Mouse (Mus musculus): Measurements from ENCODE around the gene Dnajc21.

The Dnajc21 gene

DNA sequence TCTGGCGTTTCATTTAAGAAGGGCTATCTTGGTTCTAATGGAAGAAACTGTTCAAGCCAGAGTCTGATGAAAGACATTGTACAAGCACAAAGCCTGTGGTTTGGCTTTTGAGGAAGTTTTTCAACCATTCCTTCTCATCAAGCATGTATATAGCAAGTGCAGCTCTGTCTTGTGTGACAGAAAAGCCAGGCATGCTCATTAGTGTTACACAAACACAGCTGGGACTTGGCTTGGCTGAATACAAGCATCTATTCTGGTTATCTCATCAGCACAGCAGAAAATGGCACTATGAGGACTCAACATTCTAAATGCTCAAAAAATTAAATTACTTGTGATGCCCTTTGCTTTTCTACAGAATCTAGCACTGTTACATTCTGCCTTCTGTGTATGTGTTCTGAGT, 33.4 kb downstream of the Dnajc21 start:
- no peak for DNase-seq (ENCODE audit: low spot score in 2 of 2)

DNA sequence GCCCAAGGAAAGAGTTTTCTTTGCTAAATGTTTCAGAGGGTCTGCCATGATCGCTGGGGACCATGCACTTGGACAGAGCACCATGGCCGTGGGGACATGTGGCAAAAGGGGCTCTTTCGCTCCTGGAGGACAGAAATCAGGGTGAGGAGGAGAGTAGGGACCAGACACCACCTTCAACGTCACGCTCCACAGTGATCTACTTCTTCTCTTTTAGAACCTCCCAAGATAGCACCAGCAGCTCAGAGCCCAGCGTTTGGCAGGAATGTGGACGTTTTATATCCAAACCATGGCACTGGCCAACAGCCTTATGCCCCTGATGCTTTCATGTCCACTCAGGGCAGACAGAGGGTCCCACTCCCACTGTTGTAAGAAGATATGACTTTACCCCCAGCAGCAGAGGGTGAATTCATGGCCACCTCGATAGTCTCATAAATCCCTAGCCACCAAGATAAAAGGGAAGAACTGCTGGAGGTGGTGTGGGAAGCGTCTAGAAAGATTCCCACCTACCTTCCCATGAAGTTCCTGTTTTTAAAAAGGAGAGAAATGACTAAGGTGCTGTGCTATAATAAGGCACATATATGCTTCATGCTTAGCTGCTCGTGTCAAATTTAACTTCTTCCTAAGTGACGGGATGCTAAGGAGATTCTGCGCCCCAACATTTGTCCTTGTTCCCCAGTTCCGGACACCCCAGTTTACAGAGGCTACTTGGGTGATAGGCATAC, 43.6 kb downstream of the Dnajc21 start:
- no peak for DNase-seq (ENCODE audit: low spot score in 2 of 2)

DNA sequence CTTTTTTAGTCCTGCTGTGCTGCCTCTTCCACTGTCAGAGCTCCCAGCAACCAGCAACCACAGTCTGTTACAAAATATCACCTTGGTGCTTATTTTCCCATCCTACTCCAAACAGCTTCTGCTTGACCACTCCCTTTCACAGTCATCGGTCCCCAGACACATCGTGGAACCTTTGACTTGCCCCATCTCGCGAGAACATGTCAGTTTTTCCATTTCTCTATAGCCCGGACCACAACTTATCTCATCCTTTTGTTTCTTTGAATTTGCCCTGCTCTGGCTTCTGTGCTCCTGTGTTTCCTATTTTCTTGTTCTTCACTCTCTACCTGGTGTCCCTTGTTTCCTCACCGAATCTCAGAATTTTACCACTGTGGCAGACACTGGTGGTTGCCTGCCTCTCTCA, 44.2 kb downstream of the Dnajc21 start:
- DNase-seq (ENCODE audit: low spot score in 2 of 2): no peak

DNA sequence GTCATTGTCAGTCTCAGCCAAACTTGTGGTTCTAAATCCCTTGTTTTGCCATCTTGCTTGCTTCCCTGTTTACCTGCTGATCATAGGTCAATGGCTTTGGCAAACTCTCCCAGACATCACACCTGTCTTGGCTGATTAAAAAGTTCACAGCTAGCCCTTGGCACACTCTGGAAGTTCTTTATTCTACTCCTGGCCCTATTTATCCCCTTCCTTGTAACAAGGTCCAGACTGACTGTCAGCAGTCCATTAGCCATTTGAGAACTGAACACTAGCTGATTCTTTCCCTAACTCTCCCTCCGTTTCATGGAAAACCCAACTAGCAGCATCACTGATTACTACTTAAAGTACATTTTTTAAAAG, 48.6 kb downstream of the Dnajc21 start:
- no peak for DNase-seq (ENCODE audit: low spot score in 2 of 2)

DNA sequence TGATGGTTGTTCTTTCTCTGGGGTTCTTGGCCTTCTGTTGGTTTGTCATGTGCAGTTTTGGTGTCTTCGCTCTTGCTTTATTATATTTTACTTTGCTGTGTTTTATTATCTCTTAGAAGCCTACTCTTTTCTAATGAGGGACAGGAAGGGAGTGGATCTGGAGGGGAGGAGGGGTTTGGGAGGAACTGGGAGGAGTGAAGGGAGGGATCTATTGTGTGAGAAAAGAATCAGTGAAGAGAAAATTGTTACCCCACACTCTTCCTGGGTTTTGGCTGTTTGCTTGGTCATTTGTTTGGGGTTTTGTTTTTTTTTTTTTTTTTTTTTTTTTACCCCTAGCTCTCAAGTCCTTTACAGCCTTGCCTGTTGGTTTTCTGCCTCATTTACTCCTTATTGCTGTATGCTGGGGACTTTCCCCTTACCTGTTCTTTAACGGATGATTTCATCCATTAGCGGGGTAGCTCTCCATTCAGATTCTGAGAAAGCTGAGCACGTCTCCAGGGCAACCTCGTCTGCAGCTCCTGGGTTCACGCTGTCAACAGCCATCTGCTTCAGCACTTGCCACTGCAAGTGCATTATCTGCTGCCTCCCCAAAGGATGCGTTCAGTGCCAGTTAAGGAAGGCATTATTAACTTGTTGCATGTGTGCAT, 49.1 kb downstream of the Dnajc21 start:
- DNase-seq (ENCODE audit: low spot score in 2 of 2): no peak

DNA sequence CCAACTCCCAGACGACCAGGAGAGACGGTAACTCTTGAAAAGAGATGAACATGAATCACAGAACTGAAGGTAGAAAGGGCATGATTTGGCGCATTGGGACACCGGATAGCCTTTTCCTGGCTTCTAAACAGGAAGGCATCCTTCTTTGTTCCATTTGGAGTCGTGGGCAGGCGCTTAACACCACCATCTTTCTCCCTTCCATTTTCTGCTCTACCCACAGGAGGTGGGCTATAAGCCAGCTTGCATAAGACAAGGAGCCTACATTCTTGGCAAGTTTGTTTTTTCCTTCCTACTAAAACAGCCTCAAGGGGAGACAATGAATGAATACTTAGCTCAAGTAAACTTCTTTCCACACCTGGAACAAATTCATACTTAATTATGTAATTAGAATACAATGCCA, 56.7 kb downstream of the Dnajc21 start:
- DNase-seq (ENCODE audit: low spot score in 2 of 2): no peak

DNA sequence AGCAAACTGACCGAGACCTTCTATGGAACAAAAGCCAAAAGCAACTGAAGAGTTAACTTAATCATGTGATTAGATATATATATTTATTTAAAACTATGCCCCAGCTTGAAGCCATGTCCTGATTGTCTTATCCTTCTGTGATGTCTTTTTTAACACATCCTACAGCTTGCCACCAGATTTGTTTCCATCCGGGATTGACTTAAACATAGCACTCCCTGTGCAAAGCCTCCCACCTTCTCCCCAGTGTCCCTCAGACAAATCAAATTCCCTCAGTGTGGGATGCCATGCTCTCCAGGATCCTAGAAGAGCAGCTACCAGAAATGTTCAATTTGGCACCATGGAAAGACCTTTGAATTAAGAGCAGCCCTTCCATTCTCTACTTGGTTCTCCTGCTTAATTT, 59.4 kb downstream of the Dnajc21 start:
- no peak for DNase-seq (ENCODE audit: low spot score in 2 of 2)

DNA sequence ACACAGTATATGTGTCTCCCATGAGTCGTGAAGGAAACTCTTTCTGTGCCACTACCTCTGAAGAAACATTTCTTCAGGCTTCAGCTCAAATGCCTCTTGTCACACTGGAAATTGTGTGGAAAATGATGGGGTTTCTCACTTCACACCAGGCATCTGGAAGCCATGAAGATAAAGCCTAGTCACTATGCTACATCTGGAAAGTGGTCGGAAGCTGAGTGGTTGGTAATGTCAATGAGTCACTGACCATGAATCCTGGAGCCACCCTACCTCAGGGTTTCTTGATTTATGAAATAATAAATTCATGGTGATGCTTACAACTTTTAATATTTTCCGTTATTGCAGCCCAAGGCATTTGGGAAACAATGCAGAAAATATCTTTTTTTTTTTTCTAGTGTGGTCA, 60.5 kb downstream of the Dnajc21 start:
- no peak for DNase-seq (ENCODE audit: low spot score in 2 of 2)

DNA sequence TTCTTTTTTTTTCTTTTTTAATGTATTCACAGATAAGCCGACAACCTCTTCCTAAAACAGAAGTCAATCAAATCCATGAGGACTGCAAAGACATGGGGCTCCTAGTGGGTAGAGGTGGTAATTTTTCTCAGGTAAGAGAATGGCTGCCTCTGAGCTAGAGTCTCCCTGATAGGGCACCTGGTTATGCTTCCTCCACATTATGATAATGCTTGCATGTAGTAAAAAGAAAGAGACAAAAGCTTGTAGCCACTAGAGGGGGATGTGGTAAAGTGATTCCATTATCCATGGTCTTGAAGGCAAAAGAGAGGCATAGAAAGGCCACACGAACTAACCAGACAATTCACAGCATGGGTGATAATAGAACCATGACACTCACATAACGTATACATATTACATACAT, 69.9 kb downstream of the Dnajc21 start:
- DNase-seq (ENCODE audit: low spot score in 2 of 2): no peak

DNA sequence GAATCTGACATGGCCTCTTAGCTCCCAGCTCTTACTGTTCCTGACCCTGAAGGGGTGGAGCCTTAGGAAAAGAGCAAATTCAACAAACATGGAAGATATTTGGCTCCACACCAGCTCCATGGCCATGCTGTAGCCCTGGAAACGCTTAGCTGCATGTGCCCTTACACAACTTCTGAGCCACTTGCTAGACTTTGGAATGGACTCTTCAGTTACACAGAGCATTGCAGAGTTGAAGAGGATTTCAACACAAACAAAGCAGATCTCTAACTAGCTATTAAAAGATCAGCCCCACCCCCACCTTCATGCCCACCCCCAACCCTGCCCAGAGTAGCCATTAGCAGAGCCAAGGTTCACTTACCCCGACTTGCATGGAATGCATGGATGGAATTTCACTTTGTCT, 70.5 kb downstream of the Dnajc21 start:
- no peak for DNase-seq (ENCODE audit: low spot score in 2 of 2)

All from urinary bladder, adult 18-20 months (tissue).